Comparison of ENCODE assay signal across 8 mouse cellular contexts in genomic region chr11:70982557-70983228, GRCm38 (mm10). TPM values are rescaled to one million over a fixed set of nuclear protein-coding genes. Genes with fewer than 3 reads are reported as not detected.
DNase-seq lines count a peak whose midpoint lies in the region; ATAC-seq and TF ChIP-seq lines count a peak whose summit lies in the region.

Gene C1qbp (minus strand): TSS chr11:70983026.

- DNase-seq in ES-CJ7 (ENCODE audit: low read depth, low spot score), result peak; percentile 90
- peak; percentile 91 for DNase-seq in cerebellum, adult 11 months
- peak; percentile 88 for DNase-seq in forebrain, embryonic 14.5 days (ENCODE audit: low spot score)
- DNase-seq in heart, postnatal 10 days, result peak; percentile 95 to 97
- no peak for DNase-seq in large intestine, adult 2 months (ENCODE audit: low read depth, low spot score)
- peak; percentile 95 for DNase-seq in stomach, postnatal 0 days (ENCODE audit: low spot score)

- no peak within 1 kb of the TSS for H3K27ac ChIP-seq in forebrain, embryonic 14.5 days (ENCODE audit: low read depth, low read length)
- peak within 1 kb of the TSS; percentile 60 for H3K27ac ChIP-seq in liver, embryonic 16.5 days (ENCODE audit: low read length)
- H3K27ac ChIP-seq in neural tube, embryonic 12.5 days, result no peak within 1 kb of the TSS
- H3K27ac ChIP-seq in stomach, postnatal 0 days (replicated peaks), result peak within 1 kb of the TSS; percentile 69; the same call in 1 of the 2 replicates

- no peak for TF ChIP-seq EP300 in stomach, postnatal 0 days (optimal IDR thresholded peaks at IDR 0.05)

- H3K4me3 ChIP-seq in forebrain, embryonic 14.5 days (ENCODE audit: low read depth, low read length), result peak within 1 kb of the TSS; percentile 99
- peak within 1 kb of the TSS; percentile 93 for H3K4me3 ChIP-seq in liver, embryonic 16.5 days (ENCODE audit: low read depth, low read length)
- H3K4me3 ChIP-seq in neural tube, embryonic 12.5 days, result peak within 1 kb of the TSS; percentile 100
- peak within 1 kb of the TSS; percentile 93 for H3K4me3 ChIP-seq in stomach, postnatal 0 days (ENCODE audit: low read depth, low read length)

- peak within 1 kb of the TSS; percentile 77 for H3K4me2 ChIP-seq in forebrain, embryonic 14.5 days (ENCODE audit: low read length)
- peak within 1 kb of the TSS; percentile 98 for H3K4me2 ChIP-seq in liver, embryonic 16.5 days (ENCODE audit: low read depth, low read length)
- peak within 1 kb of the TSS; percentile 82 for H3K4me2 ChIP-seq in neural tube, embryonic 12.5 days (replicated peaks)
- H3K4me2 ChIP-seq in stomach, postnatal 0 days (replicated peaks; ENCODE audit: low read depth), result peak within 1 kb of the TSS; percentile 77

- H3K4me1 ChIP-seq in forebrain, embryonic 14.5 days (ENCODE audit: control insufficient read depth, insufficient read depth, low read length), result peaks cover 7% of the 10 kb centered on the region
- H3K4me1 ChIP-seq in liver, embryonic 16.5 days (ENCODE audit: control insufficient read depth, low read depth, low read length), result peaks cover 20% of the 10 kb centered on the region
- H3K4me1 ChIP-seq in neural tube, embryonic 12.5 days, result peaks cover 13% of the 10 kb centered on the region; the same call in 1 of the 2 replicates
- no peaks in the 10 kb centered on the region for H3K4me1 ChIP-seq in stomach, postnatal 0 days (replicated peaks; ENCODE audit: control insufficient read depth, insufficient read depth)

- under 1% methylated on average over 64 of the region's 64 CpGs for WGBS in forebrain, embryonic 14.5 days
- WGBS in large intestine, adult 2 months, result under 1% methylated on average over 64 of the region's 64 CpGs
- under 1% methylated on average over 61 of the region's 64 CpGs for WGBS in liver, embryonic 16.5 days (ENCODE audit: insufficient replicate concordance)
- WGBS in neural tube, embryonic 12.5 days, result under 1% methylated on average over 63 of the region's 64 CpGs
- WGBS in stomach, postnatal 0 days, result under 1% methylated on average over 47 of the region's 64 CpGs

- peak; percentile 98 for ATAC-seq in forebrain, embryonic 14.5 days
- ATAC-seq in liver, embryonic 16.5 days (ENCODE audit: low read depth), result peak; percentile 97
- peak; percentile 98 for ATAC-seq in neural tube, embryonic 12.5 days (ENCODE audit: low FRiP score, low read depth)
- peak; percentile 96 for ATAC-seq in stomach, postnatal 0 days (ENCODE audit: low FRiP score, low TSS enrichment)

- TF ChIP-seq CTCF in stomach, postnatal 0 days (IDR thresholded peaks at IDR 0.05; ENCODE audit: low read depth), result peak; percentile 97

- H3K9ac ChIP-seq in forebrain, embryonic 14.5 days (ENCODE audit: low read length), result peak within 1 kb of the TSS; percentile 91
- H3K9ac ChIP-seq in liver, embryonic 16.5 days (ENCODE audit: low read depth, low read length), result peak within 1 kb of the TSS; percentile 78
- peak within 1 kb of the TSS; percentile 90 for H3K9ac ChIP-seq in neural tube, embryonic 12.5 days
- peak within 1 kb of the TSS; percentile 91 for H3K9ac ChIP-seq in stomach, postnatal 0 days (ENCODE audit: low read length)

- H3K36me3 ChIP-seq in forebrain, embryonic 14.5 days (ENCODE audit: control insufficient read depth, insufficient read depth, low read length), result peaks cover 63% of the 10 kb centered on the region
- H3K36me3 ChIP-seq in liver, embryonic 16.5 days (ENCODE audit: control insufficient read depth, insufficient read depth), result peaks cover 35% of the 10 kb centered on the region
- H3K36me3 ChIP-seq in neural tube, embryonic 12.5 days, result peaks cover 61% of the 10 kb centered on the region
- H3K36me3 ChIP-seq in stomach, postnatal 0 days (ENCODE audit: control insufficient read depth, insufficient read depth, low read length), result peaks cover 24% of the 10 kb centered on the region

- no peaks in the 10 kb centered on the region for H3K9me3 ChIP-seq in forebrain, embryonic 14.5 days (replicated peaks; ENCODE audit: control insufficient read depth, low read length)
- no peaks in the 10 kb centered on the region for H3K9me3 ChIP-seq in liver, embryonic 16.5 days (replicated peaks; ENCODE audit: control insufficient read depth, low read length)
- no peaks in the 10 kb centered on the region for H3K9me3 ChIP-seq in neural tube, embryonic 12.5 days
- no peaks in the 10 kb centered on the region for H3K9me3 ChIP-seq in stomach, postnatal 0 days (ENCODE audit: control insufficient read depth, low read length)

- no peaks in the 10 kb centered on the region for H3K27me3 ChIP-seq in forebrain, embryonic 14.5 days (replicated peaks; ENCODE audit: control insufficient read depth, insufficient read depth, low read length)
- no peaks in the 10 kb centered on the region for H3K27me3 ChIP-seq in liver, embryonic 16.5 days (ENCODE audit: control insufficient read depth, insufficient read depth, low read depth, low read length)
- H3K27me3 ChIP-seq in neural tube, embryonic 12.5 days (replicated peaks), result no peaks in the 10 kb centered on the region
- no peaks in the 10 kb centered on the region for H3K27me3 ChIP-seq in stomach, postnatal 0 days (ENCODE audit: control insufficient read depth, insufficient read depth, low read length)

- intact Hi-C loops in heart, postnatal 10 days (cut with DNase I), result loop anchor here (5.0 kb wide), 1 partner anchor 70 kb away; no protein-coding TSS in a partner anchor

RNA-seq across cellular contexts. Expression of gene C1qbp, which starts in this region (rescaled TPM):
- 180 and 191 TPM in 2 replicates for polyA plus RNA-seq in forebrain, embryonic 14.5 days (2014; fragmentation: Nextera tagmentation; extraction: Ambion mirVana)
- total RNA-seq in heart, postnatal 10 days (2021), result 100 to 1,000 TPM; 208 to 214 TPM
- 77.6 and 89.8 TPM in 2 replicates for polyA plus RNA-seq in large intestine, adult 2 months (2012; rRNA removed)
- polyA plus RNA-seq in liver, embryonic 16.5 days (2015; fragmentation: Nextera tagmentation; extraction: Ambion mirVana), result 134 and 151 TPM in 2 replicates
- polyA plus RNA-seq in neural tube, embryonic 12.5 days (2016; fragmentation: Nextera tagmentation; extraction: Ambion mirVana), result 210 and 223 TPM in 2 replicates
- polyA plus RNA-seq in stomach, postnatal 0 days (2015; fragmentation: Nextera tagmentation; extraction: Ambion mirVana), result 168 and 175 TPM in 2 replicates

Comparison
In these comparisons a context has a peak if more than half of its experiments do, and no peak if none do; other contexts are left out.
1. H3K27ac ChIP-seq: peak in liver, embryonic 16.5 days (single experiment) and stomach, postnatal 0 days (single experiment); none in forebrain, embryonic 14.5 days (single experiment) and neural tube, embryonic 12.5 days (single experiment).
2. Peak in every context shown above with its lines, with median percentiles within 50 percentile points of each other: ATAC-seq, H3K4me2 ChIP-seq, H3K4me3 ChIP-seq and H3K9ac ChIP-seq.